Mouse (Mus musculus): ENCODE data around the gene Zfp442. TPM values are rescaled to one million over a fixed set of nuclear protein-coding genes. Genes with fewer than 3 reads are reported as not detected.
"Not testable (repeated sequence)": the region's sequence is repeated elsewhere in the genome, so short reads cannot be mapped to it uniquely, and the experiment has no call there.

The Zfp442 gene
- total and polyA plus RNA-seq, 3 experiments: 1.7 to 2.6 (median 2.0) TPM

DNA sequence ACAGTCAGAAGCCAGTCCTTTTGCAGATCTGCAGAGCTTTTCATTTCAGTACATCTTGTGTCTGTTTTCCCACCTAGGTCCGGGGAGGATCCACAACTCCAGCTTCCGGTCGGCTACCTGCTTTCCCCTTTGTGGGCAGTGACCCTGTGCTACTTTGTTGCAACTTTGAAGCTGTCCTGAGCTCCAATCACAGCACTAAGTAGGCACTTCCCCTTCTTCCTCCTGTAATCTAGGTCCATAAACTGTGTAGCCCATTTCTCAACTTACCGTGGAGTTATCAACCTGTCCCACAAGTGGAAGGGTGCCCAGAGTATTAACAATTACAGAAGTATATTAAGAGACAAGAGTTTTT, 88.4 kb downstream of the Zfp442 start:
- Histone ChIP-seq H3K79me2 (replicated peaks; ENCODE audit: control insufficient read depth, extremely low read depth, insufficient read depth, poor library complexity, severe bottlenecking) (0 out of 2 replicates have a peak, but pooled peaks cover 2% of the 10 kb centered on the region), H3K9me3 (replicated peaks; ENCODE audit: low read length) (no peaks in the 10 kb centered on the region), H3K27ac (ENCODE audit: insufficient read depth, low read depth) (no peak overlapping the region), H3K9ac (ENCODE audit: insufficient read depth, low read depth) (peak overlapping the region; percentile 83; the same call in 1 of the 2 replicates), H3K27me3 (replicated peaks) (peaks cover 5% of the 10 kb centered on the region), H3K36me3 (replicated peaks in 1 of 2; ENCODE audit: control insufficient read depth in 1 of 2, insufficient read depth in 1 of 2, low read length in 1 of 2) (no peaks in the 10 kb centered on the region), H3K4me2 (ENCODE audit: insufficient read depth, low read depth, poor library complexity, severe bottlenecking) (peak overlapping the region; percentile 62; the same call in 1 of the 2 replicates), H3K4me3 (replicated peaks in 1 of 3; ENCODE audit: low read depth in 2 of 3, low read length in 2 of 3, poor library complexity in 1 of 3) (peak overlapping the region; percentile 62 to 85 (median 81)), H3K4me1 (ENCODE audit: control insufficient read depth in 1 of 2, insufficient read depth in 2 of 2) (0 out of 4 replicates have a peak, but pooled peaks cover 0 to 3% of the 10 kb centered on the region in 2 experiments)
- TF ChIP-seq MEF2A (IDR thresholded peaks at IDR 0.05; ENCODE audit: borderline replicate concordance, low read depth, low read length) (0 out of 2 replicates have a peak, but pooled peaks have one; percentile 8), NRF1 (IDR thresholded peaks at IDR 0.05; ENCODE audit: low read depth, low read length) (no peak), IRF4 (IDR thresholded peaks at IDR 0.05; ENCODE audit: low read depth, low read length) (0 out of 2 replicates have a peak, but pooled peaks have one; percentile 0), JUN (IDR thresholded peaks at IDR 0.05; ENCODE audit: insufficient read depth, low read depth, low read length) (no peak), RAD21 (IDR thresholded peaks at IDR 0.05; ENCODE audit: low read depth, low read length) (no peak), ETS1 (conservative IDR thresholded peaks at IDR 0.05; ENCODE audit: low read depth, low read length) (no peak)
- in situ Hi-C loops (cut with MboI; ENCODE audit: low pct_ligation_motif_present, low pct_unique_long_range_greater_than_20kb, low sequenced_read_pairs): no loop called here
- DNase-seq (ENCODE audit: extremely low read depth): no peak
- dilution Hi-C loops (cut with MboI; ENCODE audit: extremely low pct_ligation_motif_present, extremely low pct_unique_long_range_greater_than_20kb, low sequenced_read_pairs): no loop called here

DNA sequence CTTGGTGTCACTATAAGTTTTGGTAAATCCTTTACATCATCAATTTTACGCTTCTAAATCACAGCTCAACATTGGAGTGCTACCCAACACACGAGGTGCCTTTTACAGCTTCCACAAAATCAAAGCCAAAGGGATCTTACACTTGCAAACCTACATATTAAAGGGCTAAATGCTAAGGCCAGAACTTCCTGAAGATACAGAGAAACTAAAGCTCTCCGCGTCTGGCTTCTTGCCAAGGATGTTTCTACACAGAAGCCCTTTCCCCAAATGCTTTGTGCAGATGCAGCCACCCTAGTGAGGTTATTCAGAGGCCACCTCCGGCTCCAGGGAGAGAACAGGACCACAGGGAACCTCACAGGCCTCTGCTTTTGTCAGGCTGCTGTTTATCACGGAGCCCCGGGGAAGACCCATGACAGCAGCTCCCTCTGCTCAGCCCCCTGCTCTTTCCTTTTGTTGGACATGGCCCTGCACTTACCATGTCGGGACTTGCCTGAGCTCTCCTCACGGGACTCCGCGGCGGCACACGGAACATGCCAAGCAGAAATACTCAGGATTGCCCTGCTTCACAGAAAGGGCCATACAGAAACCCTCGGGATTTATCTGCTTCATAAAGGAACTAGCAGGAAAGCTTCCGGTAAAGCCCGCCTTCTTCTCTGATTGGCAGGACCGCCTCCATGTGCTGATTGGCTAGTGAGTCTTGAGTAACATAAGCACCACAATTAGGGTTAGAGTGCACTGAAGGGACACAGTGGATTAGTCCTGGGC, 89.0 kb downstream of the Zfp442 start, which contains the start of gene 3300002I08Rik:
TSS of gene 3300002I08Rik (minus strand) at position 653 of the 765 bp plus-strand sequence.
- Histone ChIP-seq H3K4me2 (ENCODE audit: insufficient read depth, low read depth, poor library complexity, severe bottlenecking) (peak within 1 kb of the TSS; percentile 62; the same call in 1 of the 2 replicates), H3K9ac (ENCODE audit: insufficient read depth, low read depth) (peak within 1 kb of the TSS; percentile 83), H3K4me3 (replicated peaks in 1 of 3; ENCODE audit: low read depth in 2 of 3, low read length in 2 of 3, poor library complexity in 1 of 3) (peak within 1 kb of the TSS; percentile 62 to 85 (median 81))
- H3K9me3 ChIP-seq (replicated peaks; ENCODE audit: low read length); H3K27ac ChIP-seq (ENCODE audit: insufficient read depth, low read depth); H3K27me3 ChIP-seq (replicated peaks); H3K36me3 ChIP-seq (replicated peaks in 1 of 2; ENCODE audit: control insufficient read depth in 1 of 2, insufficient read depth in 1 of 2, low read length in 1 of 2); dilution Hi-C loops (cut with MboI; ENCODE audit: extremely low pct_ligation_motif_present, extremely low pct_unique_long_range_greater_than_20kb, low sequenced_read_pairs); H3K79me2 ChIP-seq (replicated peaks; ENCODE audit: control insufficient read depth, extremely low read depth, insufficient read depth, poor library complexity, severe bottlenecking); H3K4me1 ChIP-seq (ENCODE audit: control insufficient read depth in 1 of 2, insufficient read depth in 2 of 2); in situ Hi-C loops (cut with MboI; ENCODE audit: low pct_ligation_motif_present, low pct_unique_long_range_greater_than_20kb, low sequenced_read_pairs): not testable (repeated sequence)
- TF ChIP-seq TBP (conservative IDR thresholded peaks at IDR 0.05; ENCODE audit: low read depth, low read length): peak; percentile 77
- peak; percentile 50; the same call in 1 of the 2 replicates for TF ChIP-seq NELFE (IDR thresholded peaks at IDR 0.05; ENCODE audit: low read depth, low read length)
- peak; percentile 6; the same call in 1 of the 2 replicates for TF ChIP-seq IRF4 (IDR thresholded peaks at IDR 0.05; ENCODE audit: low read depth, low read length)
- peak; percentile 36; the same call in 1 of the 2 replicates for TF ChIP-seq ZMIZ1 (IDR thresholded peaks at IDR 0.05; ENCODE audit: low read depth, low read length)
- TF ChIP-seq HCFC1 (IDR thresholded peaks at IDR 0.05; ENCODE audit: low read depth, low read length): peak; percentile 63
- TF ChIP-seq TCF12 (IDR thresholded peaks at IDR 0.05; ENCODE audit: low read depth, low read length): 0 out of 2 replicates have a peak, but pooled peaks have one; percentile 61
- TF ChIP-seq CHD2 (IDR thresholded peaks at IDR 0.05; ENCODE audit: low read length): 0 out of 2 replicates have a peak, but pooled peaks have one; percentile 52
- TF ChIP-seq ELF1 (IDR thresholded peaks at IDR 0.05; ENCODE audit: low read depth, low read length): peak; percentile 74
- peak; percentile 60 for TF ChIP-seq POLR2A (IDR thresholded peaks at IDR 0.05; ENCODE audit: low read depth, low read length)
- DNase-seq (ENCODE audit: extremely low read depth): peak; percentile 81

Other genes with a start within 250 kb of the Zfp442 start
- 4.0 and 4.5 TPM in 2 replicates for gene Zfp937, start 233.4 kb downstream of the Zfp442 start, total RNA-seq (2012; rRNA removed)
- 5.4 and 6.8 TPM in 2 replicates for gene Zfp937, start 233.4 kb downstream of the Zfp442 start, total RNA-seq (2014; rRNA removed)
- 2.5 and 2.8 TPM in 2 replicates for gene Zfp937, start 233.4 kb downstream of the Zfp442 start, polyA plus RNA-seq (2012; ENCODE audit: insufficient read length, low read depth)
- 3.3 and 3.8 TPM in 2 replicates for gene Gm21994, start 195.9 kb downstream of the Zfp442 start, total RNA-seq (2012; rRNA removed)
- gene Gm21994, start 195.9 kb downstream of the Zfp442 start, total RNA-seq (2014; rRNA removed): 9.3 and 13.6 TPM in 2 replicates
- 8.7 and 9.4 TPM in 2 replicates for gene Gm21994, start 195.9 kb downstream of the Zfp442 start, polyA plus RNA-seq (2012; ENCODE audit: insufficient read length, low read depth)
- 5.1 and 8.5 TPM in 2 replicates for gene Gm14124, start 194.0 kb downstream of the Zfp442 start, total RNA-seq (2012; rRNA removed)
- 10.4 and 13.4 TPM in 2 replicates for gene Gm14124, start 194.0 kb downstream of the Zfp442 start, total RNA-seq (2014; rRNA removed)
- 6.0 and 6.5 TPM in 2 replicates for gene Gm14124, start 194.0 kb downstream of the Zfp442 start, polyA plus RNA-seq (2012; ENCODE audit: insufficient read length, low read depth)
- gene Gm10130, start 127.8 kb downstream of the Zfp442 start, total RNA-seq (2012; rRNA removed): 1.8 and 3.1 TPM in 2 replicates
- not detected in 2 replicates for gene Gm10130, start 127.8 kb downstream of the Zfp442 start, total RNA-seq (2014; rRNA removed)
- 9.8 and 13.3 TPM in 2 replicates for gene Gm10130, start 127.8 kb downstream of the Zfp442 start, polyA plus RNA-seq (2012; ENCODE audit: insufficient read length, low read depth)
- gene 3300002I08Rik, start 88.7 kb downstream of the Zfp442 start, total RNA-seq (2012; rRNA removed): 4.7 TPM in 2 replicates
- 3.2 and 4.5 TPM in 2 replicates for gene 3300002I08Rik, start 88.7 kb downstream of the Zfp442 start, total RNA-seq (2014; rRNA removed)
- gene 3300002I08Rik, start 88.7 kb downstream of the Zfp442 start, polyA plus RNA-seq (2012; ENCODE audit: insufficient read length, low read depth): 1.1 and 1.6 TPM in 2 replicates
- 4.5 and 6.6 TPM in 2 replicates for gene Zfp345, start 33.6 kb upstream of the Zfp442 start, total RNA-seq (2012; rRNA removed)
- gene Zfp345, start 33.6 kb upstream of the Zfp442 start, total RNA-seq (2014; rRNA removed): 15.0 and 16.6 TPM in 2 replicates
- gene Zfp345, start 33.6 kb upstream of the Zfp442 start, polyA plus RNA-seq (2012; ENCODE audit: insufficient read length, low read depth): 6.0 and 6.3 TPM in 2 replicates
- 12.8 and 15.9 TPM in 2 replicates for gene Cst7, start 118.9 kb upstream of the Zfp442 start, total RNA-seq (2012; rRNA removed)
- gene Cst7, start 118.9 kb upstream of the Zfp442 start, total RNA-seq (2014; rRNA removed): 30.7 and 31.7 TPM in 2 replicates
- 42.0 and 48.8 TPM in 2 replicates for gene Cst7, start 118.9 kb upstream of the Zfp442 start, polyA plus RNA-seq (2012; ENCODE audit: insufficient read length, low read depth)
- 24.5 and 29.0 TPM in 2 replicates for gene Apmap, start 157.1 kb upstream of the Zfp442 start, total RNA-seq (2012; rRNA removed)
- 35.6 and 39.3 TPM in 2 replicates for gene Apmap, start 157.1 kb upstream of the Zfp442 start, total RNA-seq (2014; rRNA removed)
- 25.8 and 29.3 TPM in 2 replicates for gene Apmap, start 157.1 kb upstream of the Zfp442 start, polyA plus RNA-seq (2012; ENCODE audit: insufficient read length, low read depth)
- 1.7 and 1.9 TPM in 2 replicates for gene Acss1, start 217.0 kb upstream of the Zfp442 start, total RNA-seq (2012; rRNA removed)
- gene Acss1, start 217.0 kb upstream of the Zfp442 start, total RNA-seq (2014; rRNA removed): 0.35 and 0.39 TPM in 2 replicates
- gene Acss1, start 217.0 kb upstream of the Zfp442 start, polyA plus RNA-seq (2012; ENCODE audit: insufficient read length, low read depth): 0.44 and 0.76 TPM in 2 replicates
- gene Vsx1, start 237.9 kb upstream of the Zfp442 start, total RNA-seq (2012; rRNA removed): not detected in 2 replicates
- gene Vsx1, start 237.9 kb upstream of the Zfp442 start, total RNA-seq (2014; rRNA removed): not detected in 2 replicates
- not detected in 2 replicates for gene Vsx1, start 237.9 kb upstream of the Zfp442 start, polyA plus RNA-seq (2012; ENCODE audit: insufficient read length, low read depth)